Mouse (Mus musculus): ENCODE measurements around the gene Fam228a. TPM values are rescaled to one million over a fixed set of nuclear protein-coding genes. Genes with fewer than 3 reads are reported as not detected.

Fam228a gene
- total and polyA plus RNA-seq, 3 experiments = 0.33 TPM; not detected in 2

GRCm38 (mm10) chr12:4691193-4691592, 47.0 kb downstream of the Fam228a start:
- Histone ChIP-seq H3K36me3 (replicated peaks) (peaks cover 73% of the 10 kb centered on the region), H3K4me3 (ENCODE audit: low read depth, low read length) (no peak overlapping the region), H3K9me3 (replicated peaks) (no peaks in the 10 kb centered on the region), H3K27me3 (ENCODE audit: insufficient read depth, low read length) (no peaks in the 10 kb centered on the region), H3K4me1 (ENCODE audit: insufficient read depth, low read depth, low read length) (no peaks in the 10 kb centered on the region)
- no peak for DNase-seq (ENCODE audit: low spot score)
- no peak for TF ChIP-seq TAL1 (conservative IDR thresholded peaks at IDR 0.05; ENCODE audit: low read depth, low read length)
- no peak for TF ChIP-seq GATA2 (IDR thresholded peaks at IDR 0.05; ENCODE audit: borderline replicate concordance, low read depth, low read length)
- no peak for TF ChIP-seq GATA1 (IDR thresholded peaks at IDR 0.05; ENCODE audit: borderline replicate concordance, low read length)
- TF ChIP-seq CTCF (IDR thresholded peaks at IDR 0.05; ENCODE audit: low read depth, low read length) = no peak
- no peak for TF ChIP-seq POLR2AphosphoS5 (IDR thresholded peaks at IDR 0.05; ENCODE audit: insufficient replicate concordance, low read depth, low read length)
- ATAC-seq (ENCODE audit: extremely low read depth, insufficient number of reproducible peaks, low FRiP score, poor library complexity, severe bottlenecking) = no peak

GRCm38 (mm10) chr12:4689341-4689740, 48.9 kb downstream of the Fam228a start:
- no peaks in the 10 kb centered on the region for H3K4me1 ChIP-seq (ENCODE audit: insufficient read depth, low read depth, low read length)
- no peak overlapping the region for H3K4me3 ChIP-seq (ENCODE audit: low read depth, low read length)
- peaks cover 78% of the 10 kb centered on the region for H3K36me3 ChIP-seq (replicated peaks)
- TF ChIP-seq TAL1 (conservative IDR thresholded peaks at IDR 0.05; ENCODE audit: low read depth, low read length) = no peak
- TF ChIP-seq GATA2 (IDR thresholded peaks at IDR 0.05; ENCODE audit: borderline replicate concordance, low read depth, low read length) = no peak
- no peak for TF ChIP-seq POLR2AphosphoS5 (IDR thresholded peaks at IDR 0.05; ENCODE audit: insufficient replicate concordance, low read depth, low read length)
- TF ChIP-seq CTCF (IDR thresholded peaks at IDR 0.05; ENCODE audit: low read depth, low read length) = no peak
- TF ChIP-seq GATA1 (IDR thresholded peaks at IDR 0.05; ENCODE audit: borderline replicate concordance, low read length) = no peak
- no peaks in the 10 kb centered on the region for H3K27me3 ChIP-seq (ENCODE audit: insufficient read depth, low read length)
- no peak for DNase-seq (ENCODE audit: low spot score)
- H3K9me3 ChIP-seq (replicated peaks) = no peaks in the 10 kb centered on the region
- no peak for ATAC-seq (ENCODE audit: extremely low read depth, insufficient number of reproducible peaks, low FRiP score, poor library complexity, severe bottlenecking)

- Histone ChIP-seq H3K27me3 (ENCODE audit: insufficient read depth, low read length) (no peaks in the 10 kb centered on the region), H3K4me1 (ENCODE audit: insufficient read depth, low read depth, low read length) (no peaks in the 10 kb centered on the region), H3K9me3 (replicated peaks) (no peaks in the 10 kb centered on the region), H3K4me3 (ENCODE audit: low read depth, low read length) (no peak overlapping the region), H3K36me3 (replicated peaks) (peaks cover 81% of the 10 kb centered on the region)
- TF ChIP-seq TAL1 (conservative IDR thresholded peaks at IDR 0.05; ENCODE audit: low read depth, low read length) = no peak
- TF ChIP-seq GATA2 (IDR thresholded peaks at IDR 0.05; ENCODE audit: borderline replicate concordance, low read depth, low read length) = no peak
- TF ChIP-seq GATA1 (IDR thresholded peaks at IDR 0.05; ENCODE audit: borderline replicate concordance, low read length) = no peak
- TF ChIP-seq CTCF (IDR thresholded peaks at IDR 0.05; ENCODE audit: low read depth, low read length) = no peak
- no peak for TF ChIP-seq POLR2AphosphoS5 (IDR thresholded peaks at IDR 0.05; ENCODE audit: insufficient replicate concordance, low read depth, low read length)
- ATAC-seq (ENCODE audit: extremely low read depth, insufficient number of reproducible peaks, low FRiP score, poor library complexity, severe bottlenecking) (no peak), DNase-seq (ENCODE audit: low spot score) (no peak)
These were observed 49.8 kb downstream of the Fam228a start for GRCm38 (mm10) chr12:4688386-4688785.

GRCm38 (mm10) chr12:4685441-4685840, 52.8 kb downstream of the Fam228a start:
- ATAC-seq (ENCODE audit: extremely low read depth, insufficient number of reproducible peaks, low FRiP score, poor library complexity, severe bottlenecking) (no peak), DNase-seq (ENCODE audit: low spot score) (no peak)
- Histone ChIP-seq H3K4me1 (ENCODE audit: insufficient read depth, low read depth, low read length) (no peaks in the 10 kb centered on the region), H3K4me3 (ENCODE audit: low read depth, low read length) (no peak overlapping the region), H3K36me3 (replicated peaks) (peaks cover 83% of the 10 kb centered on the region), H3K9me3 (replicated peaks) (no peaks in the 10 kb centered on the region), H3K27me3 (ENCODE audit: insufficient read depth, low read length) (no peaks in the 10 kb centered on the region)
- TF ChIP-seq GATA2 (IDR thresholded peaks at IDR 0.05; ENCODE audit: borderline replicate concordance, low read depth, low read length) = no peak
- no peak for TF ChIP-seq CTCF (IDR thresholded peaks at IDR 0.05; ENCODE audit: low read depth, low read length)
- TF ChIP-seq TAL1 (conservative IDR thresholded peaks at IDR 0.05; ENCODE audit: low read depth, low read length) = no peak
- no peak for TF ChIP-seq GATA1 (IDR thresholded peaks at IDR 0.05; ENCODE audit: borderline replicate concordance, low read length)
- no peak for TF ChIP-seq POLR2AphosphoS5 (IDR thresholded peaks at IDR 0.05; ENCODE audit: insufficient replicate concordance, low read depth, low read length)

GRCm38 (mm10) chr12:4679971-4680370, 58.3 kb downstream of the Fam228a start:
- H3K36me3 ChIP-seq (replicated peaks) = peaks cover 86% of the 10 kb centered on the region
- H3K4me1 ChIP-seq (ENCODE audit: insufficient read depth, low read depth, low read length) = no peaks in the 10 kb centered on the region
- ATAC-seq (ENCODE audit: extremely low read depth, insufficient number of reproducible peaks, low FRiP score, poor library complexity, severe bottlenecking) (no peak), DNase-seq (ENCODE audit: low spot score) (no peak)
- no peaks in the 10 kb centered on the region for H3K27me3 ChIP-seq (ENCODE audit: insufficient read depth, low read length)
- H3K4me3 ChIP-seq (ENCODE audit: low read depth, low read length) = no peak overlapping the region
- TF ChIP-seq POLR2AphosphoS5 (IDR thresholded peaks at IDR 0.05; ENCODE audit: insufficient replicate concordance, low read depth, low read length) = no peak
- no peak for TF ChIP-seq CTCF (IDR thresholded peaks at IDR 0.05; ENCODE audit: low read depth, low read length)
- TF ChIP-seq GATA2 (IDR thresholded peaks at IDR 0.05; ENCODE audit: borderline replicate concordance, low read depth, low read length) = no peak
- no peak for TF ChIP-seq TAL1 (conservative IDR thresholded peaks at IDR 0.05; ENCODE audit: low read depth, low read length)
- no peak for TF ChIP-seq GATA1 (IDR thresholded peaks at IDR 0.05; ENCODE audit: borderline replicate concordance, low read length)
- no peaks in the 10 kb centered on the region for H3K9me3 ChIP-seq (replicated peaks)

GRCm38 (mm10) chr12:4676336-4676735, 61.9 kb downstream of the Fam228a start:
- Histone ChIP-seq H3K9me3 (replicated peaks) (no peaks in the 10 kb centered on the region), H3K4me3 (ENCODE audit: low read depth, low read length) (no peak overlapping the region), H3K4me1 (ENCODE audit: insufficient read depth, low read depth, low read length) (no peaks in the 10 kb centered on the region), H3K27me3 (ENCODE audit: insufficient read depth, low read length) (no peaks in the 10 kb centered on the region), H3K36me3 (replicated peaks) (peaks cover 90% of the 10 kb centered on the region)
- no peak for ATAC-seq (ENCODE audit: extremely low read depth, insufficient number of reproducible peaks, low FRiP score, poor library complexity, severe bottlenecking)
- DNase-seq (ENCODE audit: low spot score) = no peak
- TF ChIP-seq TAL1 (conservative IDR thresholded peaks at IDR 0.05; ENCODE audit: low read depth, low read length) (no peak), POLR2AphosphoS5 (IDR thresholded peaks at IDR 0.05; ENCODE audit: insufficient replicate concordance, low read depth, low read length) (no peak), CTCF (IDR thresholded peaks at IDR 0.05; ENCODE audit: low read depth, low read length) (no peak), GATA2 (IDR thresholded peaks at IDR 0.05; ENCODE audit: borderline replicate concordance, low read depth, low read length) (no peak), GATA1 (IDR thresholded peaks at IDR 0.05; ENCODE audit: borderline replicate concordance, low read length) (no peak)
